Mouse (Mus musculus) E14TG2a.4 (cell line): ENCODE measurements around the gene Gm3618.
"Not testable (repeated sequence)": the region's sequence is repeated elsewhere in the genome, so short reads cannot be mapped to it uniquely, and the experiment has no call there.

ENCODE experiments used
- CTCF ChIP-seq: conservative IDR thresholded peaks from 2 replicates; pipeline ENCODE4 v1.5.1; 2014; ENCODE audit warnings: low read length
- NANOG ChIP-seq: IDR thresholded peaks from 2 replicates; pipeline ENCODE4 v1.6.1; 2014; ENCODE audit warnings: borderline replicate concordance, low read length, mixed read lengths
- POU5F1 ChIP-seq: IDR thresholded peaks from 2 replicates; pipeline ENCODE4 v1.6.1; 2014; ENCODE audit warnings: low read length, borderline replicate concordance

DNA sequence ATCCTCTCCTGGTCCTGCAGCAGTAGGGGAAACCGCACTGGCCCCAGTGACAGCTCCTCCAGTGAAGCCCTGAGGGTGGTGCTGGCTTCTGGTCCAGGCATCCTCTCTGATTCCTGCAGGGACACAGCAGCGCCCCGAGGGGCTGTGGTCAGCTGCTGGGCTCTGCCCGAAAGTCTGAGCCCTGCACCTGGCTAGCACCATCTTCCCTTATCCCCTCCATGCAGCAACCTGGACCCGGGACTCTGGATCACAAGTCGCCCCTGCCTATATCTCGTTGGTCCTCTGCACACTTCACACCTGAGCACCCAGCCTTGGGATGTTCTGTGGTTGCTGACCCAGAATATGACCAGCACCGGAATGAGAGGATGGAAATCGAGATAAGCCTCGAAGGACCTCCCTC lies at the start of gene Gm3618:
- not testable (repeated sequence) for TF ChIP-seq CTCF, POU5F1, NANOG
